Mouse (Mus musculus): ENCODE data around the gene Blzf1. TPM values are rescaled to one million over a fixed set of nuclear protein-coding genes. Genes with fewer than 3 reads are reported as not detected.

Blzf1 gene
- polyA plus RNA-seq, 1 experiment from 2014 or later = 23.5 TPM

DNA sequence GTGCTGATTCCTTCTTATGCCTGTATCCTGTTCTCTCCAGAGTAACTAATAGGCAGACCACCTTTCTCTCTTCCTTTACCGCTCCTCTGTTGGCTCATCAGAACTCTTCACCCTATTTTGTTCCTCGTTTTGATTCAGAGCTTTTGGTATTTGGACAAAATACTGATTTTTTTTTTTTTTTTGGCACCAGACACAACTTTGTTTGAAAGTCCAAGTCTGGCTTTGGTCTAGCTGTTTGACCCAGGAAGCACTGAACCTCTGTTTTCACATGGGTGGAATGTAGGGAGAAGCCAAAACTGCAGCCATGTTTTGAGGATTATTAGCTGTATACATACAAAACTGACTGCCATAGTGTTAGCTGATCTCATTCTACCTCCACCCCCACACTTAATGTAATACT is 17.6 kb upstream of the Blzf1 start:
- H3K9ac ChIP-seq (ENCODE audit: low read length) = no peak overlapping the region
- no peaks in the 10 kb centered on the region for H3K27me3 ChIP-seq (replicated peaks; ENCODE audit: control insufficient read depth, insufficient read depth, low read length)
- no peak for ATAC-seq (replicated peaks; ENCODE audit: low FRiP score, low TSS enrichment, low read depth)
- no peak overlapping the region for H3K27ac ChIP-seq (ENCODE audit: low read depth)
- H3K4me2 ChIP-seq (ENCODE audit: low read length) = no peak overlapping the region
- no peaks in the 10 kb centered on the region for H3K36me3 ChIP-seq (ENCODE audit: control insufficient read depth, insufficient read depth, low read length)
- H3K9me3 ChIP-seq (ENCODE audit: control insufficient read depth, low read length) = no peaks in the 10 kb centered on the region
- WGBS = 77% methylated on average over 2 of the region's 2 CpGs
- H3K4me3 ChIP-seq (ENCODE audit: low read depth, low read length) = no peak overlapping the region
- DNase-seq (ENCODE audit: low spot score) = no peak
- peaks cover 22% of the 10 kb centered on the region; the same call in 1 of the 2 replicates for H3K4me1 ChIP-seq (replicated peaks; ENCODE audit: control insufficient read depth, insufficient read depth, low read length)

DNA sequence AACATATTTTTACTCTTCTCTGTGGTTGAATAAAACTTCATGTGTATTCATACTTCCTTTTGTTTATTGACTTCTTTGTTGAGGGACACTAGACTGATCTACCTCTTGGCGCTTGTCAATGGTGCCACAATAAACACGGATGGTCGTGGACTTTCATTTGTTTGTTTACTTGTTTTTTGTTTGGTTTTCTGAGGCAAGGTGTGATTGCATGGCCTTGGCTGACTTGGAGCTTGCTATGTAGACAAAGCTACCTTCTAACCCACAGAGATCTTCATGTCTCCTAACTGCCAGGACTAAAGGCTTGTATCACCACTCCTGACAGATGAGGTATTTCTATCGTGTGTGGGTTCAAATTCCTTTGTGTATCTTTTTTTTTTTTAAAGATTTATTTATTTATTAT is 16.9 kb upstream of the Blzf1 start:
- DNase-seq (ENCODE audit: low spot score) (no peak), ATAC-seq (replicated peaks; ENCODE audit: low FRiP score, low TSS enrichment, low read depth) (no peak)

DNA sequence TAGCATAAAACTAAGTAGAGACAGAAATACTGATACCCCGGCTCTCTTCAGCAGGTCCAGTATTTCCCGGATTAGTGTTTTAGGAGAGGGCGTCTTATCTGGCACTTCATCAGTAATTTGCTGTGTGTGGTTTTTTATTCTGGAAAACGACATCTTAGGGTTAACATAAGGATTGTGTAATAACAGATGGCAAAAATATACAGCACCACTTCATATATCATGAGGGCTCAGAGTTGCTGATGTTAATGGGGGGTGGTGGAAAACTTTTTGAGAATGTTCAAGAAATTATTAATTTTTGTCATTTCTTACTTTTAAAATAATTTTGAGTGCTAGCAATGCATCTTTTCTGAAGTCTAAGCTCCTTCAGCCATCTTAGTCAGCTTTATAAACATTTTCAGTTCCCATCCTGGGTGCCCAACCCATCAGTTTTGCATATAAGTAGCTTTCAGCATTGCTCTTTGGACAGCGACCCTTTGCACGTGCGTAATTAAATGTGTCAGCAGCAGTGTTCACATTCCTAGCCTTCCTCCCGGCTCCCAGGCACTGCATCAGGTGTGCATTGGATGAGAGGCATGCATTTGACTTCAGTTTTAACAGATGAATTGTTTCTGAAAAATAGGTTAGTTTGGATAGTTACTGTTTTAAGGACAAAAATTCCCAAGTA is 15.8 kb upstream of the Blzf1 start:
- no peaks in the 10 kb centered on the region for H3K36me3 ChIP-seq (ENCODE audit: control insufficient read depth, insufficient read depth, low read length)
- WGBS = 62% methylated on average over 8 of the region's 8 CpGs
- H3K4me1 ChIP-seq (replicated peaks; ENCODE audit: control insufficient read depth, insufficient read depth, low read length) = peaks cover 25% of the 10 kb centered on the region
- H3K9ac ChIP-seq (ENCODE audit: low read length) = no peak overlapping the region
- H3K9me3 ChIP-seq (ENCODE audit: control insufficient read depth, low read length) = no peaks in the 10 kb centered on the region
- H3K4me2 ChIP-seq (ENCODE audit: low read length) = no peak overlapping the region
- no peaks in the 10 kb centered on the region for H3K27me3 ChIP-seq (replicated peaks; ENCODE audit: control insufficient read depth, insufficient read depth, low read length)
- no peak for DNase-seq (ENCODE audit: low spot score)
- no peak overlapping the region for H3K27ac ChIP-seq (ENCODE audit: low read depth)
- H3K4me3 ChIP-seq (ENCODE audit: low read depth, low read length) = no peak overlapping the region
- ATAC-seq (replicated peaks; ENCODE audit: low FRiP score, low TSS enrichment, low read depth) = no peak

More for the DNA sequence above, 16.9 kb upstream of the Blzf1 start:
- Histone ChIP-seq H3K4me3 (ENCODE audit: low read depth, low read length) (no peak overlapping the region), H3K9ac (ENCODE audit: low read length) (no peak overlapping the region), H3K4me1 (replicated peaks; ENCODE audit: control insufficient read depth, insufficient read depth, low read length) (peaks cover 27% of the 10 kb centered on the region), H3K36me3 (ENCODE audit: control insufficient read depth, insufficient read depth, low read length) (no peaks in the 10 kb centered on the region), H3K9me3 (ENCODE audit: control insufficient read depth, low read length) (no peaks in the 10 kb centered on the region), H3K27me3 (replicated peaks; ENCODE audit: control insufficient read depth, insufficient read depth, low read length) (no peaks in the 10 kb centered on the region), H3K27ac (ENCODE audit: low read depth) (no peak overlapping the region), H3K4me2 (ENCODE audit: low read length) (no peak overlapping the region)
- WGBS = 87% methylated on average over 4 of the region's 4 CpGs

GRCm38 (mm10) chr1:164321408-164321807 is 14.1 kb upstream of the Blzf1 start:
- Histone ChIP-seq H3K9ac (ENCODE audit: low read length) (no peak overlapping the region), H3K27me3 (replicated peaks; ENCODE audit: control insufficient read depth, insufficient read depth, low read length) (no peaks in the 10 kb centered on the region), H3K36me3 (ENCODE audit: control insufficient read depth, insufficient read depth, low read length) (no peaks in the 10 kb centered on the region), H3K27ac (ENCODE audit: low read depth) (0 out of 2 replicates have a peak overlapping the region, but pooled peaks have one; percentile 2), H3K4me2 (ENCODE audit: low read length) (no peak overlapping the region), H3K4me3 (ENCODE audit: low read depth, low read length) (no peak overlapping the region), H3K9me3 (ENCODE audit: control insufficient read depth, low read length) (no peaks in the 10 kb centered on the region), H3K4me1 (replicated peaks; ENCODE audit: control insufficient read depth, insufficient read depth, low read length) (peaks cover 13% of the 10 kb centered on the region)
- 57% methylated on average over 10 of the region's 10 CpGs for WGBS
- DNase-seq (ENCODE audit: low spot score) = no peak
- ATAC-seq (replicated peaks; ENCODE audit: low FRiP score, low TSS enrichment, low read depth) = no peak

DNA sequence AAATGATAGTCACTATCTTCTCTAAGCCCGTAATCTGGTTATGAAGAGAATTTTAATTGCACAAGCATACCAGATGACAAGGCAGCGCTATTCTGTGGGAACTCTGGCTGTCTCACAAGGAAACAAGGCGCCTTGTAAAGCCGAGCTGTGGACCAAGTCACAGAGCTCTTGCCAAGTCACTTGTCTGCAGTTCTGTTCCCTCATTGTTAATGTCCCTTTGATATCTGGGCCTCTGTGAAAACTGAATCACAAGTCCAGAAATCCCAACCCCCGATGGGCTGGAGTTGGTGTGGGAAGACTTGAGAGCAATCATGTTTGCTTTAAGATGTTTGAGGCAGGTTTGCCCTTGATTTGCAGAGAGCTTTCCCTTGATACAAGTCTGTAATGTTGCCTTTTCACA is 13.4 kb upstream of the Blzf1 start:
- Histone ChIP-seq H3K27ac (ENCODE audit: low read depth) (0 out of 2 replicates have a peak overlapping the region, but pooled peaks have one; percentile 2), H3K27me3 (replicated peaks; ENCODE audit: control insufficient read depth, insufficient read depth, low read length) (no peaks in the 10 kb centered on the region), H3K9me3 (ENCODE audit: control insufficient read depth, low read length) (no peaks in the 10 kb centered on the region), H3K9ac (ENCODE audit: low read length) (no peak overlapping the region), H3K4me3 (ENCODE audit: low read depth, low read length) (no peak overlapping the region), H3K36me3 (ENCODE audit: control insufficient read depth, insufficient read depth, low read length) (0 out of 2 replicates have a peak, but pooled peaks cover 3% of the 10 kb centered on the region), H3K4me1 (replicated peaks; ENCODE audit: control insufficient read depth, insufficient read depth, low read length) (peaks cover 13% of the 10 kb centered on the region), H3K4me2 (ENCODE audit: low read length) (no peak overlapping the region)
- 78% methylated on average over 5 of the region's 5 CpGs for WGBS
- no peak for ATAC-seq (replicated peaks; ENCODE audit: low FRiP score, low TSS enrichment, low read depth)
- no peak for DNase-seq (ENCODE audit: low spot score)

DNA sequence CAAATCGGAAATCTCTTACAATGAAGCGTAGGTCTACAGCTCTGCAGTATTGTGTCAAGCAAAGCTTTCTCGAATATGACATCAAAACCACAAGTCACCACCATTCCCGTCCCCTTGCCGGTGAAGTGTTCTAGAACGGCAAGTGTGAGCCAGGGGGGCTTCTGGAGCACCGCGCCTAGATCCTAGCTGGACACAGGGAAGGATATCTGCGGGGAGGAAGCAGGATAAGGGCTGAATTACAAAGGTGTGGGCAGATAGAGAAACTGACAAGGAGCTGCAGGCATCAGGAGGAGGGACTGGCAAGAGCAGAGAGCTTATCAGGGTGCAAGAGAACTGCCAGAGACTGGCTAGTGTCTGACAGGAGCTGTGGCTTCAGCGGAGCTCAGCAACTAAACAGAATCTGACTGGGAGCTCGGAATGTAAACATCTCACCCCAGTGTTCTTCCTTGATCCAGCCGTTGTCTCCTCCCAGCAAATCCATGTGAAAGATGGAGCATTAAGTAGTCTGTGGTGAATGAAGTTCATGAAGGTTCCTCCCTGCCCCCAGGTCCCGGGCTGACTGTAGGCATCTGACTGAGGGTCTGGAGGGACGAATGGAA is 12.4 kb upstream of the Blzf1 start:
- H3K4me1 ChIP-seq (replicated peaks; ENCODE audit: control insufficient read depth, insufficient read depth, low read length) = peaks cover 13% of the 10 kb centered on the region
- peak overlapping the region; percentile 30; the same call in 1 of the 2 replicates for H3K4me2 ChIP-seq (ENCODE audit: low read length)
- 0 out of 2 replicates have a peak overlapping the region, but pooled peaks have one; percentile 22 for H3K27ac ChIP-seq (ENCODE audit: low read depth)
- 0 out of 2 replicates have a peak, but pooled peaks cover 3% of the 10 kb centered on the region for H3K36me3 ChIP-seq (ENCODE audit: control insufficient read depth, insufficient read depth, low read length)
- ATAC-seq (replicated peaks; ENCODE audit: low FRiP score, low TSS enrichment, low read depth) (no peak), DNase-seq (ENCODE audit: low spot score) (peak; percentile 57)
- 38% methylated on average over 14 of the region's 14 CpGs for WGBS
- H3K9me3 ChIP-seq (ENCODE audit: control insufficient read depth, low read length) = no peaks in the 10 kb centered on the region
- H3K9ac ChIP-seq (ENCODE audit: low read length) = no peak overlapping the region
- no peaks in the 10 kb centered on the region for H3K27me3 ChIP-seq (replicated peaks; ENCODE audit: control insufficient read depth, insufficient read depth, low read length)
- no peak overlapping the region for H3K4me3 ChIP-seq (ENCODE audit: low read depth, low read length)

DNA sequence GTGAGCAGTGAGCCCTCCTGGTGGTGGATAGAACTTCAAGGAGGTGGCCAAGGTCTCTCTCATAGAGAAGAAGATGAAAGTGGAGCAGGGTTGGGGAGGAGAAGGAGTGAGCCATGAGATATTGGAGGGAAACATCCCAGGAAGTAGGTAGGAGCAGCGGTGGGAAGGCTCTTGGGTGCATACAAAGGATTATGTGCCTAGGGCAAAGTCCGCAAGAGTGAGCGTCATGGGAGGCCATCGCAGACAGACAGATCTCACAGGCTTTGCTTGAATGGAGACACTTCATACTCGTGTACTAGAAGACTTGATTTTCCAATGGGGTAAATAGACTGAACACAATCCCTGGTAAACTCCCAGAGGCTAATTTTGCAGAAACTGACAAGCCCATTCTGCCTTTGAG is 11.2 kb upstream of the Blzf1 start:
- Histone ChIP-seq H3K4me2 (ENCODE audit: low read length) (no peak overlapping the region), H3K27ac (ENCODE audit: low read depth) (no peak overlapping the region), H3K4me3 (ENCODE audit: low read depth, low read length) (no peak overlapping the region), H3K9ac (ENCODE audit: low read length) (no peak overlapping the region), H3K27me3 (replicated peaks; ENCODE audit: control insufficient read depth, insufficient read depth, low read length) (no peaks in the 10 kb centered on the region), H3K4me1 (replicated peaks; ENCODE audit: control insufficient read depth, insufficient read depth, low read length) (peaks cover 13% of the 10 kb centered on the region), H3K36me3 (ENCODE audit: control insufficient read depth, insufficient read depth, low read length) (0 out of 2 replicates have a peak, but pooled peaks cover 8% of the 10 kb centered on the region), H3K9me3 (ENCODE audit: control insufficient read depth, low read length) (no peaks in the 10 kb centered on the region)
- WGBS = 85% methylated on average over 5 of the region's 5 CpGs
- DNase-seq (ENCODE audit: low spot score) (no peak), ATAC-seq (replicated peaks; ENCODE audit: low FRiP score, low TSS enrichment, low read depth) (no peak)

GRCm38 (mm10) chr1:164317261-164317660 is 10.0 kb upstream of the Blzf1 start:
- no peak overlapping the region for H3K4me2 ChIP-seq (ENCODE audit: low read length)
- WGBS = 68% methylated on average over 9 of the region's 9 CpGs
- ATAC-seq (replicated peaks; ENCODE audit: low FRiP score, low TSS enrichment, low read depth) = no peak
- no peaks in the 10 kb centered on the region for H3K27me3 ChIP-seq (replicated peaks; ENCODE audit: control insufficient read depth, insufficient read depth, low read length)
- H3K27ac ChIP-seq (ENCODE audit: low read depth) = no peak overlapping the region
- H3K4me3 ChIP-seq (ENCODE audit: low read depth, low read length) = no peak overlapping the region
- no peak for DNase-seq (ENCODE audit: low spot score)
- H3K4me1 ChIP-seq (replicated peaks; ENCODE audit: control insufficient read depth, insufficient read depth, low read length) = peaks cover 13% of the 10 kb centered on the region
- H3K9ac ChIP-seq (ENCODE audit: low read length) = no peak overlapping the region
- H3K9me3 ChIP-seq (ENCODE audit: control insufficient read depth, low read length) = no peaks in the 10 kb centered on the region
- H3K36me3 ChIP-seq (ENCODE audit: control insufficient read depth, insufficient read depth, low read length) = 0 out of 2 replicates have a peak, but pooled peaks cover 15% of the 10 kb centered on the region

All from intestine, embryonic 14.5 days (tissue).